Mouse (Mus musculus): ENCODE data around the gene Vars.

The Vars gene

DNA sequence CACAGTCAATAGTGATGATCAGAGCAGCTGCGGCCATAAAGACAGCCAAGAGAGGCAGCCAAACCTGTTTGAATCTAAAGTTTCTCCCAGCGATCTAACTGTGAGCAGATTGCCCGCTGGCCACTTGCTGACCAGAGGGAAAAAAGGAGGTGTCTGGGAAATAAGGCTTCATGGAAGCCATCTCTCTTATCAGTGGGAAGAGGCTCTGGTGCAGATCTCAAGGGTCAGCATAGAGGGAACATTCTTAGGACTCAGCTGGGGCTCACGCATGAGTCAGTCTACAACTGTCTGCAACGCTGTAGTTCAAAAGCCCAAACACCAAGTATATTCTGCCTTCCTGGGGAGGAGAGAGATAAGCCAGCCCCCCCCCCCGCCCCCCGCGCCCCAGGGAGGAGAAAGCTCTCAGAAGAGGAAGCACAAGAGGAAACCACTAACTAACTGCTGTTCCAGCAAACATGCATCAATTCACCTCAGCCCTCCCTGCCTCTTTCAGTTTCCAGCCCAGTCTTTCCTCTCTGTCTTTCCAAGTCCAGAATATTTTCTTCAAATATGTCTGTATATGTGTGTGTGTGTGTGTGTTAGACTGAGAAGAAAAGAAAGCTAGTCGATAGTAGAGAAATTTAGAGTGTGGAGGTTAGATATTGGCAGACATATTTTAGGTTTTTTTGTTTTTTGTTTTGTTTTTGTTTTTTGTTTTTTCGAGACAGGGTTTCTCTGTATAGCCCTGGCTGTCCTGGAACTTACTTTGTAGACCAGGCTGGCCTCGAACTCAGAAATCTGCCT is 47.6 kb downstream of the Vars start:
- DNase-seq (ENCODE audit: low spot score in 2 of 2), result no peak

DNA sequence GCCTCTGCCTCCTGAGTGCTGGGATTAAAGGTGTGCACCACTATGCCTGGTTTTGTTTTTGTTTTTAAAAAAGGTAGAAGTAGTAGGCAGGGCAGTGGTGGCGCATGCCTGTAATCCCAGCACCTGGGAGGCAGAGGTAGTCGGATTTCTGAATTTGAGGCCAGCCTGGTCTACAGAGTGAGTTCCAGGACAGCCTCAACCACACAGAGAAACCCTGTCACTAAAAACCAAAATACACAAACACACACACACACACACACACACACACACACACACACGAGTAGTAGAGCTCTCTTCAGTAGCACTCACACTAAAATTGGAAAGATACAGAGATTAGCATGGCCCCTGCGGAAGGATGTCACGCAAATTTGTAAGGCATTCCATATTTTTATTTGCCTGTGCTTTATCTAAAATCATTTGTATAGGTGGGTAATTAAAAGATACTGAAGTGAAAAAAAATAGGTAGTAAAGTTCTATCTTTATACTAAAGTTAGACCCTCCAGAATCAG is 48.2 kb downstream of the Vars start:
- no peak for DNase-seq (ENCODE audit: low spot score in 2 of 2)

DNA sequence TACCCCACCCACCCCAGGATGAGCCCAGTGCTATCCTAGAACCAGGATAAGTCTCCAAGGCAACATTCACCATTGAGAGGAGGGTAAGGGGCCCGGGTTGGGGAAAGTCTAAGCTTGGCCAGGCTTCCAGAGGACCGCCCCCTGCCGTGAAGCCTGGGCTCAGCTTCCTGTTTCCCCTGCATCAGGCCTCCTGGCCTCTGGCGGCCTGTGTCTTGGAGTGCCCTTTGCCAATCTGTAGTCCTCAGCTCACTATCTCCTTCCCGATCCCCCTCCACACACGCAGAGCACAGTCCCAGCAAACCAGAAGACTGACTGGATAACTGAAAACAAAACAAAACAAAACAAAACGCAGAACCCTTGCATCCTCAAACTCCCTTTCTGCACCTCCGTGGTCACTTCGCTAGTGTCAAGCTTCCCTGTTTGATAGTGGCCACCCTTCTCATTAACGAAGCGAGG is 48.8 kb downstream of the Vars start, which contains the start of gene Clic1:
Gene Clic1, plus strand, starts transcription at position 406 of the 456 bp plus-strand sequence.
- no peak for DNase-seq (ENCODE audit: low spot score in 2 of 2)

DNA sequence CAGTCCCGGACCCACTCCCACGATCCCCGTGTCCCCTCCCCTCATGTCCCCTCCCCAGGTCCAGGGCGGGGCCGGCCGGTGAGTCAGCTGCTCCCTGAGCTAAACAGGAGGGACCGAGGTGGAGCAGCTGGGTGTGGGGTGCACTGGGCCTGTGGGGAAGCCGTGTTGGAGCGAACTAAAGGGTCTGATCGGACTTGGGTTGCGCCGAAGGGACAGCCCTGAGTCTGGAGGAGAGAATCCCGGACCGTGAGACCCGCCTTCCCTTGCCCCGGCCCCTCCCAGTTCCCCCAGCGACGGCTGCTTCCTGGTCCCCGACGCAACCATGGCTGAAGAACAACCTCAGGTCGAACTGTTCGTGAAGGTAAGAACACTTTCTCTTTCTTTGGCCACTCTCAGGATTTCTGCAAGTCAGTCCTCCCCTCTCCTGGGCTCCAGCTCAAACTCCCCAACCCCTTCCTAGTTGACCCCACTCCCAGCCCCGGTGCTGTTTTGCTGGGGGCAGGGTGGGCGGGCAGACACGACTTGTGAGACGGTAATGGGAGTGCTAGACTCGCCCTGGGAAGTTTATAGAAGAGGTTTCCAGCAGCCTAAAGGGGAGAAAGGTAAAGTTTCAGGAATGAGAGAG is 49.5 kb downstream of the Vars start:
- peak in 1 of 2 experiments; percentile 17 for DNase-seq (ENCODE audit: low spot score in 2 of 2)

DNA sequence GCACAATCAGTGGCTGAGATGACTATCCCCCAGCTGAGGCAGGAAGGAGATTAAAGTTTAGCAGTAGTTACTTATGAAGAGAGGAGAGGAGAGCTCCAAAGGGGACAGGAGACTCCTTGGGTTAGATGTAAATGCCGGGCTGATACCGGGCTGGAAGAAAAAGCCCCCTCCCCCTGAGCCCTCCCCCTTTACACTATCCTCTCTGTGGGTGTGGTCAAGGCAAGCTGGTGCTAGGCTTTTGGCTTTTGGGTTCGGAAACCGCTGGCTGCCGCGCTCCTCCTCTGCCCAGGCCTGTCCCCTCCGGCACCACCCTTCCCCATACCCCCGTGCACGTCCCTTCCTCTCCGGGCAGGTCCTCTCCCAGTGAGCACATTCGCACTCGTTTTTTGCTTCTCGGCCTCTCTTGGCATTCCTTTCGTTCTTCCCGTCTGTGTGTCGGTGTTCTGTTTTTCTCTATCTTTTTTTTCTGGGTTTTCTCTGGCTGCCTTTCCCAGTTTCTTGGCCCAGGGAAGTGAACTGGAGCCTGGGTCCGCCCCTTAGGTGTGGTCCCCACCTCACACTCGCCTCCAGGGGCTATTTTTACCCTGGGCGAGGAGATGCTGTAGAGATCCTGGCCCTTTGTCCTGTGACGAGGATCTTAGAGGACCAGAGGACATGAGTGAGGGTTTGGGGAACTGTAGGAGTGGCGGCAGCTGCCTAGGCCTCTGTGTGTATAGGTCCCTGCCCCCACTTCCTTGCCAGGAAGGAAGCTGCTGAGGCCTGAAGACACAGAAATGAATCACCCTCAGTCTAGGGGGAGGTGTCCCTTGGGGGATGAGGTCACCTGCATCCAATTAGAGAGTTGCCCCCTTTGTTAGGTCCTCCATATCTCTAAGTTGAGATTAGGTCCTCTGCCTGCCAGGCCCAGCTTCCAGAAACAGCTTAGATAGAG is 50.6 kb downstream of the Vars start:
- no peak for DNase-seq (ENCODE audit: low spot score in 2 of 2)

DNA sequence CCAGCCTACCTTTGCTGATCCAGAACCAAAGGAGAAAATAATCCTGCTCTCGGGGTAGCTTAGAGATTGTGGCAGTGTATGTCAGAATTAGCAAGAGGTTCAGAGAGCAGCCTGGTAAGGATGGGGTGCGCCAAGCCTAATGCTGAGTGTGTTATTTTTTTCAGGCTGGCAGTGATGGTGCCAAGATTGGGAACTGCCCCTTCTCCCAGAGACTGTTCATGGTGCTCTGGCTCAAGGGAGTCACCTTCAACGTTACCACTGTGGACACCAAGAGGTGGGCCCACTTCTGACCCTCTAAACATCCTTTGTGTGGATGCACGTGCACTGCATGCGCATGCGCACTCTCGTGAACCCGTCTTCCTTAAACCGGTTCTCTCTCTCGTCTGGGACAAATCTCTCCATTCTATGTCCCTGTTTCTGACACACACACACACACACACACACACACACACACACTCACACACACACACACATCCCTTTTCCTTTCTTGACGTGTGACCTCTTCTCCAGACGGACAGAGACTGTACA is 51.5 kb downstream of the Vars start:
- no peak for DNase-seq (ENCODE audit: low spot score in 2 of 2)

DNA sequence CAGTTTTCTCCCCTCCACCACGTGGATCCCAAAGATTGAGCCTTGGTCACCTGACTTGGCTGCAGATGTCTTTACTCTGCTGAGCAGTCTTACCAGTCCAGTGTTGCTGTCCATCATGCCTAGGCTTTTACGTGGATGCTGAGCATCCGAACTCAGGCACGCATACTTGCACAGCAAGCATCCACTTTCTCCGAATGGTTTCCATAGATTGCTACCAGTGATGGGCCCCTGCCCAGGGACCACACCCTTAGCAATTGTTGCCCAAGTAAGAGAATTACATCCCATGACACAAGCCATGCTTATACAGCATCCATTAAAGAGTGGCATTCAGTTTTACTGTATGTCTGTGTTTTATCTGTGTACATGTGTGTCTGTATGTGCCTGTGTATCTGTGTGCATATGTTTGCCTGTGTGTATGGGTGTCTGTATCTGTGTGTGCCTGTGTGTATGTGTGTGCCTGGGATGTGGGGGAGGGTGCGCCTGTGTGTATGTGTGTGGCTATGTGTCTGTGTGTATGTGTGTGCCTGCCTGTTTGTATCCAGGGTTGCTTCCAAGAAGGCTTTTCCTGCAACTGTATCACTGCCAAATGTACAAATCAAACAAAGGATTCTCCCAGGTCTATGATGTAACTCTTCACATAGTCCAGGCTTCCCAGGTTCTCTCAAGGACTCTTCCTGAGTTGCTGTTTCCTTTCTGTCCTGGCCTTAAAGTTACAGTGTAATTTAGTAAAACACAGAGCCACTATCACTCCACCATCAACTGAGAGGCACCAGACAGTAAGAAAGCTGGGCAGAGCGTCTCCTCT is 55.1 kb downstream of the Vars start:
- no peak for DNase-seq (ENCODE audit: low spot score in 2 of 2)

DNA sequence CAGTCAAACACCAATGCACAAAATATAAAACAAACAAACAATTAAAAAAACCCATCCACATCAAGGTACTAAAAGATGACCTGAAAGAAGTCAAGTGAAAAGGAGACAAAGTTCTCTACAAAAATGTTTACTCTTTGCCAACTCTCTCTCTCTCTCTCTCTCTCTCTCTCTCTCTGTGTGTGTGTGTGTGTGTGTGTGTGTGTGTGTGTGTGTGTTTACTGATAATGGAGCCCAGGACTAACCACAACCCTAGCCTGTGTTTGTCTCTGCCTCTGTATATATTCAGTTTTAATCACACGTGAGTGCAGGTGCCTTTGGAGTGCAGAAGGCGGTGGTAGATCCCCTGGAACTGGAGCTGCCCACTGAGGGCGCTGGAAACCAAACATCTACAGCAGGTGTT is 56.3 kb downstream of the Vars start:
- DNase-seq (ENCODE audit: low spot score in 2 of 2), result no peak

DNA sequence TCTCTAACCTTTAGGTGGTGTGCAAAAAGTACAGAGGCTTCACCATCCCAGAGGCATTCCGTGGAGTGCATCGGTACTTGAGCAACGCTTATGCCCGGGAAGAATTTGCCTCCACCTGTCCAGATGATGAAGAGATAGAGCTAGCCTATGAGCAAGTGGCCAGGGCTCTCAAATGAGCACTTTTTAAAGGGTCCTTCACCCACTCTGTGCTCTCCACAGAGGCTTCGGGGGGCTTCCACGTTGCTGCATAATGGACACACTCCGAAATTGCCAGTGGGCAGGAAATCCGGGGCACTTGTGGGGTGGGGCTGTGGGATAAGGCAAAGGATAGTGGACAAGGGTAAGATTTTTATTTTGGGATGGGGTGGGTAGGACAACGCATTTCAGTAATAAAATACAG is 57.5 kb downstream of the Vars start:
- DNase-seq (ENCODE audit: low spot score in 2 of 2), result no peak

DNA sequence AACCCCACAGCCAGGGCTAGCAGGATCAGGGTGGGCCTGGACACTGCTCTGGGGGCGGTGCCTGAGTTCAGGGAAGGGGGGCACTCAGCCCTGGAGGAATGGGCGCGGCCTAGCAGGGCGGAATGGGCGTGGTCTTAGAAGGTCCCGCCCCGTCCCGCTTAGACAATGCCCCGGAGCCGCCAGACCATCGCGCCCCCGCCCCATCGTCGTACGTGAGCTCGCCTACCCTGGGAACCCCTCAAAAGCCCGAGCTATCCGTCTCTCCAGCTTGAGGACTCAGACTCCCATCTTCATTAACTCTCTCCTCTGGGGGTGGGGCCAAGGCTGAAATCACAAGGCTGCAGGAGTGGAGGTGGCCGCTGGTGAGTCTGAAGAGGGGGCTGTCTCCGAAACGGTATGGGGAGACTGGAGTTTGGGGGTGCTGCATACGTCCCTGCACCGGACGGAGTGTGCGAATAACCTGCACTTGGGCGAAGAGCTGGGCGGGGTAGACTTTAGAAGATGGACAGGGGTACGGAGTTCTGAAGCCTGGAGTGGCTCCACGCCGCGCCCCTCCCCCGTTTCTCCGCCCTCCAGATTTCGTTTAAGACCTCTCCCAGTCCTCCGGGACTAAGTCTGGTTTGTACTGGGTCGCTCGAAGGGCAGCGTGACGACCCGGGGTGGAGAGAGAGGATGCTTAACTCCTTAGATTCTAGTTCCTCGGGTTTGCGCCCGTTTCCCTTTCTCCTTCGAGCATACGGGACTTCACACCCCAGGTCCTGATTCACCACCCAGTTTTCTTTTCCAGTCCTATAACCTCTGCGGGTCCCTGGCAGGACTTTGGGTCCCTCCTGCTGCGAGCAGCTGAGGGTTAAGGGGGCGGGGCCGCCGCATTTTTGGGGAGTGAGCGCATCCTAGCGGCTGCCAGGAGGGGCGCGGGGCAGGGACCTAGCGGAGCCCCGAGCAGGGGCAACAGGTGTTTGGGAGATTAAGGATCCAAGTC is 58.4 kb downstream of the Vars start, which contains the start of gene Ddah2:
Gene Ddah2, plus strand, starts transcription at position 125 of the 982 bp plus-strand sequence.
- peak; percentile 67 to 69 for DNase-seq (ENCODE audit: low spot score in 2 of 2)

DNA sequence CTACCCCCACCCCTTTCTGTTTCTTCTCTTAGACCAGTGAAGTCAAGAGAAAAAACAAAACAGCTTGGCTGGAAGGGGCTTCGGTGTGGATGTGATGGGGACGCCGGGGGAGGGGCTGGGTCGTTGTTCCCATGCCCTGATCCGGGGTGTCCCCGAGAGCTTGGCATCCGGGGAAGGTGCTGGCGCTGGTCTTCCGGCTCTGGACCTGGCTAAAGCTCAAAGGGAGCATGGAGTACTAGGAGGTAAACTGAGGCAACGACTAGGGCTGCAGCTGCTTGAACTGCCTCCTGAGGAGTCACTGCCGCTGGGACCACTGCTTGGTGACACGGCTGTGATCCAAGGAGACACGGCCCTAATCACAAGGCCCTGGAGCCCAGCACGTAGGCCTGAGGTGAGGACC is 59.3 kb downstream of the Vars start:
- no peak for DNase-seq (ENCODE audit: low spot score in 2 of 2)

DNA sequence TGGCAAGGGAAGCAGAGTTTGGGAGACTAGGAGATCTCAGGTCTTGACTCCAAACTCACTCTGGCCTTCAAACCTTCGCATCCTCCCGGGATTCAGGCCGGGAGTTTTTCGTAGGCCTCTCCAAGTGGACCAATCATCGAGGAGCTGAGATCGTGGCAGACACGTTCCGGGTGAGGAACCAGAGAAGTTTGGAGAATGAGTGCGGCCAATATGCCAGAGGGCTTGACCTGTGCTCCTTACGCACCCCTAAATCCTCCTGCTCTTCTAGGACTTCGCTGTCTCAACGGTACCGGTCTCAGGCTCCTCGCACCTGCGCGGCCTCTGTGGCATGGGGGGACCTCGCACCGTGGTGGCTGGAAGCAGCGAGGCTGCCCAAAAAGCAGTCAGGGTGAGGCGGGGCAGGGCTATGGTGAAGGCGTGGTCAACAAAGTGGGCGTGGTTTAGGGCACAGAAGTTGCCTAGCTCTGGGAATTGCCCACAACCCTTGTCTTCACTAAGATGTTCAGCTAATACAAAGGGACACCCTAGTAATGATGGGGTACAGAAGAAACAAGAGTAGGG is 60.0 kb downstream of the Vars start:
- no peak for DNase-seq (ENCODE audit: low spot score in 2 of 2)

DNA sequence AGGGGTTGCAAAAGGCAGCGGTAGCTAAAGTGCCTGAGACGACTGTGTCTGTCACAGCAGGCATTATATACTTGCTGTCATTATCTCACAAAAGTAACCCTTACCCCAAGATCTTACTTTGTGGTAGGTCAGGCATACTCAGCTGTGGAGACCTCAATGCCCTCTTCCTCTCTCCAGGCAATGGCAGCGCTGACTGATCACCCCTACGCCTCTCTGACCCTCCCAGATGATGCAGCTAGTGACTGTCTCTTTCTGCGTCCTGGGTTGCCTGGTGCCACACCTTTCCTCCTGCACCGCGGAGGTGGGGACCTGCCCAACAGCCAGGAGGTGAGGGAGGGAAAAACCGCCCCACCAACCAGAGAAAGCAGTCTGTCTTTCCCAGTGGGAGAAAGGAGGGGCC is 60.5 kb downstream of the Vars start:
- no peak for DNase-seq (ENCODE audit: low spot score in 2 of 2)

DNA sequence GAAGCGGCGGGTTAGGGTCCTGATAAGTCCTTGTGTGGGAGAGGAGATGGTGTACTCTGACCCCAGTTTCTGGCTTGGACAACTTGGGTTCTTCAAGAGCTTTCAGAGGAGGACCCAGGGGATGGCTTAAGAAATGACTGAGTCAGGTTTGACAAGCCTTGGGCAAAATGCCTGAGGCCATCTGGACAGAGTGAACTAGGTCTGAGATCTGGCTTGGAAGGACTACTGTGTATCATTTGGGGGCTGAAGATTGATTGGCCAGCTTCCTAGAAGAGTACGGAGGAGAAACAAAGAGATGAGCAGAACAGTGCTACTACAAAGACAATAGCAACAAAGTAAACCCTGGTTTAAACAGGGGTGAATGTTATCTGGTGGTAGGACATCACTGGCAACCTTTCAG is 62.7 kb downstream of the Vars start:
- no peak for DNase-seq (ENCODE audit: low spot score in 2 of 2)

DNA sequence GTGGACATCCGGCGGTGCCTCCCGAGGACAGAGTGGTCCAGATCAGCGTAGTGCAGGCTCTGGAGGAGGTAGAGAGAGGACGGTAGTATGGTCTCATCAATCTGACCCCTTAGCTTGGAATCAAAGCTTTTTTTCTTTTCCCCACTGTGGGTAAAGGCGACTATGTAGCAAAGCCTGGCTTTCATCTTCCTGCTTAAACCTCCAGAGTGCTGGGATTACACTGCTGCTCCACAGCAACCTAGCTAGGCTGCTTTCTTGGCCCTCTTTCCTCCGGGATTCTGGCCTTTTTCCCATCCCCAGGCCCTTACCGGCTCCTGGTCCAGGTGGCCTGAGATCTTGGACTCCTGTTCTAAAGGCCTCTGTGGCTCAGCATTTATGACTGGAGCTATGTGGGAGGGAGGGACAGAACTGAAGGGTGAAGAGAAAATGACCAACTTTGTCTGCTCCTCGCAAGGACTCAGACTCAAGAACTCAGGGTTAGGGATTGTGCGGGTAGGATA is 63.6 kb downstream of the Vars start:
- no peak for DNase-seq (ENCODE audit: low spot score in 2 of 2)

DNA sequence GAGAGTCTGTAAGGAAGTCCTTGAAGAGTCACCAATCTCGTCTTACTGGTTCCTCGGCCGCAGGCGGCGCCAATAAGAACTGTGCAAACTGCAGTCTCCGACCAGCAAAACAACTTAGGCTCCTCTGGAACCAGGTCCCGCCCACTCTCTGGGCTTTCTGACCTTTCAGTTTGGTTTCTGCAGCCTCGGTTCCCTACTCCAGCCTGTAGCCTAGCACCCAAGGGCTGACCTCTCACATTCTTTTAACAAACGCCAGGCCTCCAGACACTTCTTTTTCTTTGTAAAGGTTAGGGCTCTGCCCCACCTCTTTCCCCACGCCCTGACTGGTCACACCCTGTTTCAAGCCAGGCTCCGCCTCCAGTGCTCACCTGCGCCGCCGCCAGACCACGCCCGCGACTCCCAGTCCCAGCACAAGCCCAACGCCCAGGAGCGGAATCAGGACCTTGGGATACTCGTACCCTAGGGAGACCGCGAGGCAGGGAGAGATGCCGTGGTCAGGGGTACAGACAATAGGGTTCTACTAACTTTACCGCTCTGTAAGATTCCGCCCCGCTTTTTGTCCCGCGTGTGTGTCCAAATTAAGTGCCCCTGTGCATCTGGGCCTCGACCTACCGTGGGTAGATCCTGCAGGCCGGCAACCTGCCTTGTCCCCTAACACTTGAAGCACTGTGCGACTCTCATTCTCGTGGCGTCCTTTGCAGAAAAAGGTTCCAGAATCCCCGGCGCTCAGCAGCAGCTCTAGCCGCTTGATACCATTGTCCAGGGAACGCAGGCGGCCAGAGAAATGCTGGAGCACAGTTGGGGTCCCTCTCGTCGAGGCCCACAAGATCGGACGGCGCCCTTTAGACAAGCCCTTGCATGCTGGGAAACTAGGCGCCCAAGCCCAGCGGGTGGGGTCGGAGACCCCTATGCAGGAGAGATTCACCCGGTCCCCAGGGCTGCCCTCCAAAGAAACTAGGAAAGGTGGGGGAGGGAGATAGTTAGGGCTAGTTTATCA is 64.5 kb downstream of the Vars start, which contains the start of gene Ly6g6c:
Gene Ly6g6c, plus strand, starts transcription at position 438 of the 997 bp plus-strand sequence.
- no peak for DNase-seq (ENCODE audit: low spot score in 2 of 2)

All from frontal cortex, postnatal 36 days (tissue).